Mouse (Mus musculus) myocyte (in vitro differentiated cells): ENCODE measurements around the gene Ugt1a7c.

Experiments used
- CEBPB ChIP-seq: IDR thresholded peaks from 2 replicates; pipeline ENCODE4 v1.6.1; 2011; ENCODE audit warnings: mild to moderate bottlenecking, moderate library complexity; ENCODE audit not compliant: poor library complexity, insufficient read depth, severe bottlenecking
- E2F4 ChIP-seq: IDR thresholded peaks from one replicate; pipeline ENCODE4 v1.6.1; 2011; ENCODE audit warnings: mild to moderate bottlenecking, control low read depth, moderate library complexity; ENCODE audit not compliant: insufficient read depth
- MAX ChIP-seq: IDR thresholded peaks from one replicate; pipeline ENCODE4 v1.6.1; 2011; ENCODE audit warnings: low read depth, mild to moderate bottlenecking, control low read depth
- MYOD1 ChIP-seq, 3 experiments: IDR thresholded peaks; one replicate each; pipeline ENCODE4 v1.6.1; 2011; ENCODE audit warnings: control low read depth in 2 of 3, low read depth in 2 of 3, mild to moderate bottlenecking in 2 of 3, moderate library complexity in 1 of 3; ENCODE audit not compliant: insufficient read length in 2 of 3, control insufficient read depth in 1 of 3
- MYOG ChIP-seq, 3 experiments: IDR thresholded peaks; one replicate each; pipeline ENCODE4 v1.6.1; 2011; ENCODE audit warnings: control low read depth in 2 of 3, low read depth in 2 of 3, mild to moderate bottlenecking in 2 of 3; ENCODE audit not compliant: insufficient read length in 2 of 3, control insufficient read depth in 1 of 3, insufficient read depth in 1 of 3
- POLR2A ChIP-seq: IDR thresholded peaks from one replicate; pipeline ENCODE4 v1.6.1; 2011; ENCODE audit warnings: low read depth, mild to moderate bottlenecking, control low read depth, moderate library complexity; ENCODE audit not compliant: insufficient read length
- USF1 ChIP-seq: IDR thresholded peaks from one replicate; pipeline ENCODE4 v1.6.1; 2011; ENCODE audit warnings: low read depth, mild to moderate bottlenecking, control low read depth, moderate library complexity

DNA sequence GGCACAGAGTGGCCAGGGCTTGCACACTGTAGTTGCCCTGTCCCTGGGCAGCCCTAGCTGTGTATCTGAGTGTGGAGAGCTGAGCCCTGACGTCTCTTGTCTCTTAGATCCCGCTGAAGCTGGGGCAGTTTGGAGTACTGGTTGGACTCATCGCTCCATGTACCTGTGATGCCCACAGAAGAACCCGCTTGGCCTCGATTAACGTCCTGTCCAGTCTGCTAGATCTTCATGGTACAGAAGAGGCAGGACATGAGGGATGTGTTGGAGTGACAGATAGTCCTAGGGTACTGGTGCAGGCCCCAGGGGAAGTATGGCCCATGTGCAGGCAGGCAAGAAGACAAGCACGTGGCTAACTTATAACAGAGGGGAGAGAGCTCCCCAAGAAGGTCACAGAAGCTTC is 154.7 kb downstream of the Ugt1a7c start:
- no peak for TF ChIP-seq POLR2A
- no peak for TF ChIP-seq MYOD1 (IDR thresholded peaks at IDR 0.05; ENCODE audit: control insufficient read depth in 1 of 3, insufficient read length in 2 of 3, low read depth in 2 of 3)
- no peak for TF ChIP-seq MYOG (IDR thresholded peaks at IDR 0.05; ENCODE audit: control insufficient read depth in 1 of 3, insufficient read depth in 1 of 3, insufficient read length in 2 of 3, low read depth in 2 of 3)
- TF ChIP-seq MAX: no peak
- no peak for TF ChIP-seq USF1
- TF ChIP-seq E2F4: no peak
- TF ChIP-seq CEBPB: no peak
